Mouse (Mus musculus): ENCODE measurements at regions not wholly inside any gene's neighbourhood (a gene's known extent, or its start where the extent isn't known, plus 50 kb on each side); places are given as distances from the start of the nearest gene placed in this dataset.

- Histone ChIP-seq H3K4me3 (ENCODE audit: low read depth, low read length) (no peak overlapping the region), H3K9me3 (ENCODE audit: control insufficient read depth, low read length) (peaks cover 7% of the 10 kb centered on the region; the same call in 1 of the 2 replicates), H3K4me1 (ENCODE audit: control insufficient read depth, insufficient read depth, low read length) (no peaks in the 10 kb centered on the region), H3K4me2 (ENCODE audit: low read depth, low read length) (no peak overlapping the region), H3K9ac (ENCODE audit: low read depth, low read length) (no peak overlapping the region), H3K36me3 (ENCODE audit: control insufficient read depth, insufficient read depth, low read length) (no peaks in the 10 kb centered on the region), H3K27ac (replicated peaks; ENCODE audit: low read depth, low read length) (no peak overlapping the region), H3K27me3 (replicated peaks; ENCODE audit: control insufficient read depth, insufficient read depth, low read length) (no peaks in the 10 kb centered on the region)
- ATAC-seq (ENCODE audit: low read depth) (no peak), DNase-seq (ENCODE audit: low spot score) (no peak)
- 94% methylated on average over 6 of the region's 6 CpGs for WGBS
Observed at GRCm38 (mm10) chr10:96236777-96237373, 100.5 kb downstream of the Gm5426 start.

GRCm38 (mm10) chr10:96237572-96238130 is 101.2 kb downstream of the Gm5426 start:
- H3K4me2 ChIP-seq (ENCODE audit: low read depth, low read length) = no peak overlapping the region
- H3K36me3 ChIP-seq (ENCODE audit: control insufficient read depth, insufficient read depth, low read length) = no peaks in the 10 kb centered on the region
- H3K9ac ChIP-seq (ENCODE audit: low read depth, low read length) = no peak overlapping the region
- H3K4me3 ChIP-seq (ENCODE audit: low read depth, low read length) = no peak overlapping the region
- H3K27me3 ChIP-seq (replicated peaks; ENCODE audit: control insufficient read depth, insufficient read depth, low read length) = no peaks in the 10 kb centered on the region
- ATAC-seq (ENCODE audit: low read depth) = no peak
- no peak overlapping the region for H3K27ac ChIP-seq (replicated peaks; ENCODE audit: low read depth, low read length)
- no peaks in the 10 kb centered on the region for H3K4me1 ChIP-seq (ENCODE audit: control insufficient read depth, insufficient read depth, low read length)
- no peak for DNase-seq (ENCODE audit: low spot score)
- H3K9me3 ChIP-seq (ENCODE audit: control insufficient read depth, low read length) = peaks cover 12% of the 10 kb centered on the region
- WGBS = 89% methylated on average over 5 of the region's 5 CpGs

GRCm38 (mm10) chr10:96238251-96238650 is 101.8 kb downstream of the Gm5426 start:
- Histone ChIP-seq H3K4me3 (ENCODE audit: low read depth, low read length) (no peak overlapping the region), H3K4me1 (ENCODE audit: control insufficient read depth, insufficient read depth, low read length) (no peaks in the 10 kb centered on the region), H3K9me3 (ENCODE audit: control insufficient read depth, low read length) (peaks cover 12% of the 10 kb centered on the region), H3K27ac (replicated peaks; ENCODE audit: low read depth, low read length) (no peak overlapping the region), H3K9ac (ENCODE audit: low read depth, low read length) (no peak overlapping the region), H3K36me3 (ENCODE audit: control insufficient read depth, insufficient read depth, low read length) (no peaks in the 10 kb centered on the region), H3K4me2 (ENCODE audit: low read depth, low read length) (no peak overlapping the region), H3K27me3 (replicated peaks; ENCODE audit: control insufficient read depth, insufficient read depth, low read length) (no peaks in the 10 kb centered on the region)
- WGBS = 79% methylated on average over 4 of the region's 4 CpGs
- DNase-seq (ENCODE audit: low spot score) (peak; percentile 62), ATAC-seq (ENCODE audit: low read depth) (no peak)

GRCm38 (mm10) chr10:96238850-96239249 is 102.4 kb downstream of the Gm5426 start:
- H3K9me3 ChIP-seq (ENCODE audit: control insufficient read depth, low read length) = peaks cover 12% of the 10 kb centered on the region
- H3K4me2 ChIP-seq (ENCODE audit: low read depth, low read length) = no peak overlapping the region
- ATAC-seq (ENCODE audit: low read depth) (no peak), DNase-seq (ENCODE audit: low spot score) (peak; percentile 37)
- 81% methylated on average over 3 of the region's 3 CpGs for WGBS
- H3K36me3 ChIP-seq (ENCODE audit: control insufficient read depth, insufficient read depth, low read length) = no peaks in the 10 kb centered on the region
- no peak overlapping the region for H3K4me3 ChIP-seq (ENCODE audit: low read depth, low read length)
- H3K27ac ChIP-seq (replicated peaks; ENCODE audit: low read depth, low read length) = no peak overlapping the region
- no peaks in the 10 kb centered on the region for H3K4me1 ChIP-seq (ENCODE audit: control insufficient read depth, insufficient read depth, low read length)
- no peak overlapping the region for H3K9ac ChIP-seq (ENCODE audit: low read depth, low read length)
- H3K27me3 ChIP-seq (replicated peaks; ENCODE audit: control insufficient read depth, insufficient read depth, low read length) = no peaks in the 10 kb centered on the region

DNA sequence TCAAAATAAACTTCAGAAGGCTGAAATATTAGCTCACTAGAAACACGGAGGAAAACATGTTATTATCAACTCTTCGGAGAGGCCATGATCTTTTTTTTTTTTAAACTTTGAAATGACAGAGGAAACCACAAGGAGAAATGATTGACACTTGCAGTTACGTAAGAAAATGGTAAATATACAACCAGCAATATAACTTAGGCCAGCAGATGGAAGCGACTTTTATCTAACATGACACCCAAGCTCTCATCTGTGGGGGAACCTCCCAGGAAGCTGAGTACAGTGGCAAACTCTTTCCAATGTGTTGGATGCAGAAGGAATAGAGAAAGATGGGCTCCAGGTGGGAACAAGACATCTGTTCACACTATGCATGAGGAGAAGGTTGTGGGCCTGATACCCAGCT is 104.2 kb downstream of the Gm5426 start:
- Histone ChIP-seq H3K27ac (replicated peaks; ENCODE audit: low read depth, low read length) (no peak overlapping the region), H3K4me1 (ENCODE audit: control insufficient read depth, insufficient read depth, low read length) (no peaks in the 10 kb centered on the region), H3K4me3 (ENCODE audit: low read depth, low read length) (no peak overlapping the region), H3K9ac (ENCODE audit: low read depth, low read length) (no peak overlapping the region), H3K27me3 (replicated peaks; ENCODE audit: control insufficient read depth, insufficient read depth, low read length) (no peaks in the 10 kb centered on the region), H3K36me3 (ENCODE audit: control insufficient read depth, insufficient read depth, low read length) (no peaks in the 10 kb centered on the region), H3K9me3 (ENCODE audit: control insufficient read depth, low read length) (peaks cover 12% of the 10 kb centered on the region), H3K4me2 (ENCODE audit: low read depth, low read length) (no peak overlapping the region)
- DNase-seq (ENCODE audit: low spot score) (no peak), ATAC-seq (ENCODE audit: low read depth) (no peak)
- WGBS = 78% methylated on average over 4 of the region's 4 CpGs

DNA sequence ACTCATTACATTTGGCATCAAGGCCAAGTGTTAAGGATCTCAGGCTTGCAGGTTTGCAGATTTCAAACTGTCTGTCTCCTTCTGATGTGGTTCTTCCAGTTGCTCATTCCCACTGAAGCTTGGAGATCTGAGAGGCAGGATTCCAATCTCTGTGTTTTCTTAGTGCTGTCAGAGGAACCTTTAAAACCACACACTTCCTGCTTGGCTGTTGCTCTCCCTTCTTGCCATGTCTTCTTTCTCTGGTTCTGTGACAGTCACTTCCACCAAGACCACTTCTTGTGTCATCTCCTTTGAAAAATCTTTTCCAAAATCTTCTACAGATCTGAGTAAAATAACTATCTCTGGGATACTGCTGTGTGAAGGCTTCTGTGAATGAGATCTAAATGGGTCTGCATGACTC is 117.3 kb downstream of the Gm5426 start:
- no peak for DNase-seq (ENCODE audit: low spot score)
- Histone ChIP-seq H3K4me2 (ENCODE audit: low read depth, low read length) (no peak overlapping the region), H3K4me3 (ENCODE audit: low read depth, low read length) (no peak overlapping the region), H3K4me1 (ENCODE audit: control insufficient read depth, insufficient read depth, low read length) (no peaks in the 10 kb centered on the region), H3K9me3 (ENCODE audit: control insufficient read depth, low read length) (0 out of 2 replicates have a peak, but pooled peaks cover 5% of the 10 kb centered on the region), H3K36me3 (ENCODE audit: control insufficient read depth, insufficient read depth, low read length) (no peaks in the 10 kb centered on the region), H3K9ac (ENCODE audit: low read depth, low read length) (no peak overlapping the region), H3K27me3 (replicated peaks; ENCODE audit: control insufficient read depth, insufficient read depth, low read length) (no peaks in the 10 kb centered on the region), H3K27ac (replicated peaks; ENCODE audit: low read depth, low read length) (no peak overlapping the region)
- no peak for ATAC-seq (ENCODE audit: low read depth)

GRCm38 (mm10) chr10:96254250-96254862 is 118.0 kb downstream of the Gm5426 start:
- H3K4me2 ChIP-seq (ENCODE audit: low read depth, low read length) = no peak overlapping the region
- no peaks in the 10 kb centered on the region for H3K27me3 ChIP-seq (replicated peaks; ENCODE audit: control insufficient read depth, insufficient read depth, low read length)
- 84% methylated on average over 2 of the region's 2 CpGs for WGBS
- no peaks in the 10 kb centered on the region for H3K36me3 ChIP-seq (ENCODE audit: control insufficient read depth, insufficient read depth, low read length)
- no peaks in the 10 kb centered on the region for H3K4me1 ChIP-seq (ENCODE audit: control insufficient read depth, insufficient read depth, low read length)
- H3K4me3 ChIP-seq (ENCODE audit: low read depth, low read length) = no peak overlapping the region
- no peak overlapping the region for H3K27ac ChIP-seq (replicated peaks; ENCODE audit: low read depth, low read length)
- H3K9me3 ChIP-seq (ENCODE audit: control insufficient read depth, low read length) = 0 out of 2 replicates have a peak, but pooled peaks cover 5% of the 10 kb centered on the region
- H3K9ac ChIP-seq (ENCODE audit: low read depth, low read length) = no peak overlapping the region
- no peak for DNase-seq (ENCODE audit: low spot score)
- no peak for ATAC-seq (ENCODE audit: low read depth)

GRCm38 (mm10) chr10:96257935-96258334 is 121.5 kb downstream of the Gm5426 start:
- Histone ChIP-seq H3K36me3 (ENCODE audit: control insufficient read depth, insufficient read depth, low read length) (no peaks in the 10 kb centered on the region), H3K27ac (replicated peaks; ENCODE audit: low read depth, low read length) (no peak overlapping the region), H3K4me1 (ENCODE audit: control insufficient read depth, insufficient read depth, low read length) (peaks cover 1% of the 10 kb centered on the region; the same call in 1 of the 2 replicates), H3K9me3 (ENCODE audit: control insufficient read depth, low read length) (0 out of 2 replicates have a peak, but pooled peaks cover 3% of the 10 kb centered on the region), H3K9ac (ENCODE audit: low read depth, low read length) (no peak overlapping the region), H3K4me2 (ENCODE audit: low read depth, low read length) (no peak overlapping the region), H3K4me3 (ENCODE audit: low read depth, low read length) (no peak overlapping the region), H3K27me3 (replicated peaks; ENCODE audit: control insufficient read depth, insufficient read depth, low read length) (no peaks in the 10 kb centered on the region)
- ATAC-seq (ENCODE audit: low read depth) (no peak), DNase-seq (ENCODE audit: low spot score) (peak; percentile 36)
- 66% methylated on average over 7 of the region's 7 CpGs for WGBS

GRCm38 (mm10) chr10:96259242-96259641 is 122.8 kb downstream of the Gm5426 start:
- Histone ChIP-seq H3K9ac (ENCODE audit: low read depth, low read length) (no peak overlapping the region), H3K9me3 (ENCODE audit: control insufficient read depth, low read length) (no peaks in the 10 kb centered on the region), H3K4me1 (ENCODE audit: control insufficient read depth, insufficient read depth, low read length) (peaks cover 12% of the 10 kb centered on the region), H3K27ac (replicated peaks; ENCODE audit: low read depth, low read length) (no peak overlapping the region), H3K4me3 (ENCODE audit: low read depth, low read length) (no peak overlapping the region), H3K27me3 (replicated peaks; ENCODE audit: control insufficient read depth, insufficient read depth, low read length) (no peaks in the 10 kb centered on the region), H3K36me3 (ENCODE audit: control insufficient read depth, insufficient read depth, low read length) (no peaks in the 10 kb centered on the region), H3K4me2 (ENCODE audit: low read depth, low read length) (no peak overlapping the region)
- WGBS = 82% methylated on average over 10 of the region's 10 CpGs
- ATAC-seq (ENCODE audit: low read depth) (no peak), DNase-seq (ENCODE audit: low spot score) (no peak)
